Mouse (Mus musculus) MEL-GATA-1-ER (cell line): ENCODE measurements around the gene Hpse.

Experiments
- DNase-seq: peaks from one replicate; pipeline ENCODE4 v3.0.0-alpha.2; 2012; ENCODE audit warnings: low read depth; ENCODE audit errors: extremely low read depth

The Hpse gene

DNA sequence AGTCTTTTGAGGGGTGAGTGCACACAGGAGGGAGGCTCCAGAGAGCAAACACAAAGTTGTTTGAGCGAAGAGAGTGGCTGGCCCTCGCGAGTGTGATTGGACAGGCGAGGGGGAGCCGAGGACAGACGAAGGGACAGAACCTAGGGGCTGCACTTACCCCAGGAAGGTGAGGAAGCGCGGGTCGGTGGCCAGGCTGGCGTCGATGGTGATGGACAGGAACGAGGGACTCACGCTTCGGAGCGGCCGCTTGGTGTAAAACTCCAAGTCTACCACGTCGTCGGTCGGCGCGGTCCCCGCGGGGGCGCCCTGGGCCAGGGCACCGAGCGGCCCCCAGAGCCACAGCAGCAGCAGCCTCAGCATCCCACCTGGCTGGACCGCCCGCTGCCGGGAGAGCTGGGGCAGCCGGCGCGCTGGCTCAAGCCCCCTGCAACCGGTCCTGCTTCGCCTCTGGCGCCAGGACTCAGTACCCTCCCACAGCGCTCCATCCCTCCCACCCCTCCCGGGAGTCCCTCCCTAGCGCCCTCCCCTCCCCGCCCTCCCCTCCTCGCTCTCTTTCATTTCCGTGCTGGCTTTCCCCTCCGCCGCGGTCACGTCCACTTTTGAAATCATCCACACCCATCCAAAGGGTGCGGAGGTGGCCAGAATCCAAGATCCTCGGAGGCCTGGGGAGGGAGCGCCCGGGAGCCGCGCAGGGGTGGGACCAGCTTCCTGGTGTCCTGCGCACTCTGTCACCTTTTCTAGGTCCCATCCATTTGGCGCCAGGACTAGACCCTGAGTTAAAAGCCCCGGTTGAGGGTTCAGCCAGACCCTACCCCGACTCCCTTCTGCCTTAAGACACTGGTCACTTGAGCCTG lies at the start of gene Hpse:
Gene Hpse (minus strand): TSS at position 482 of the 854 bp plus-strand sequence.
- DNase-seq, result no peak

- DNase-seq, result no peak
Observed at GRCm38 (mm10) chr5:100766026-100766425, 46.5 kb upstream of the Hpse start.

- DNase-seq, result no peak
Observed at GRCm38 (mm10) chr5:100761736-100762135, 42.2 kb upstream of the Hpse start.

DNA sequence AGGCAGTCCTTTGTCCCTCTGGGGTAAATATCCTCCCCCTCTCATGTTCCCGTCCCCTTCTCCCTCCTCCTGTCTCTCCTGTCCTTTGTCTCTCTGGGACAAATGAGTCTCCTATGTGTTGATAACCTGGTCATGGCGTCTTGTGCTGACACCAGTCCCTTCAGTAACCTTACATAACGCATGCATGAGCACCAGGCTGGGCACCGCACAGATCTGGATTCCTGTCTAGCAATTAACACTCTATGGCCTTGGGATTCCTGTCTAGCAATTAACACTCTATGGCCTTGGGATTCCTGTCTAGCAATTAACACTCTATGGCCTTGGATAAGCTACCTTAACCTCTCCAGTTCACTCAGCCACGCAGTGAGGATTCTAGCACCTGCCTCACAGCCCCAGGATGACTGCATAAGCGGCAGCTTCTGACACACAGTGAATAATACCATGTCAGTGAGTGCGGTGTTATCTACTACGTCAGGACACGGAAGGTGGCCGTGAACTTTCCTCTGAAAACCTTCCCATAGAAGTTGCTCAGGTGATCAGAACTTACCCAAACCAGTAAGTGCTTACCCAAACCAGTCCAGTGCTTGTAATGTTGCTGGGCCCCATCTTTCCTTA lies 40.6 kb upstream of the Hpse start:
- no peak for DNase-seq

DNA sequence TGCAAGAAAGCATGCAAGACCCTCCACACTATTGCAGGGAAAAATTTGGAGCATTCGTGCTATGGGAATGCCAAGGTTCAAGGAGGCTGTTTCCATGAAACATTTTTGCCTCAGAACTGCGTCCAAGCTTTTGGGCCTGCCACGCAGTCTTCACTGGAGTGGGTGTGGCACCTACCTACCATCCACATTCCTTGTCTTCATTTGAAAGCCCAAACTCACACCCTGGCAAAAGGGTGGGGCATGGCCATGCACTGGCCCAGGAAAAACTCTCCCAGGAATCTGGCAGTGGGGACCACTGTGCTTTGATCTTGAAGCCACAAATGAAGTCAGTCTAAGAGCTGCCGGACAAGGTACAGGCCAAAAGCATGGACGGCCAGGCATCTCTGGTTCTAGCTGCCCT lies 38.6 kb upstream of the Hpse start:
- no peak for DNase-seq

DNA sequence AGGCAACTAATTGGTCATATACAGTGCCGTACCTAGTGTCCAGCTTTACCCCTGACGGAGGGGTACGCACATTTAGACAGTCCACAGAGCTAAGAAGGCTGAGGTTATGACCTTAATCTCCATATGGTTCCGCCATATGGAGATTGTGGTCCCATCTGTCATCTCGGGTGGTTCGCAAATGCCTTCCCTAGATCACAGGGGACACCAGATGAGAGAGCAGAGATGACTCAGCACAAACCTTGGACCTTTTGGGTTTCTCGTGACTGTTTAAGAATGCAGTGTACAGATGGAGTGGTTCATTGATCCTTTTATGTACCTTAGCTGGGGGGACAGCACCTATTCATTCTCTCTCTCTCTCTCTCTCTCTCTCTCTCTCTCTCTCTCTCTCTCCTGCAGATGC lies 33.9 kb upstream of the Hpse start:
- no peak for DNase-seq

DNA sequence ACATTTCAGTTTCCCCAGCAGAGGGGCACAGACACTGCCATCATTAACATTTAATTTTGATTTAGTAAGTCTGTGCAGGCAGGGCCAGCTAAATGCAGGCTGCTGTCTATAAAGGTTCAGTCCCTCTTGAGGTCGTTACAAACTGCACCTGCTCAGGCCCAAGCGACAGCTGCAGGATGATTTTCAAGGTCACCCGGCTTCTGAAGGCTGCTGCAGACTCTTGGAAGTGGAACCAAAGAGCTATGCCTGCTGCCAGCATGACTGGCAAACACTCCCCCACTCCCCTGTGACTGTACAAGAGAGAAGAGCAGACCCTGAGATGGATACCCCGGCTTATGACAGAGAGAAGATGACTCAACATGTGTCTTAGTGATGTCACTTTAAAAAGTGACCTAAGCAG lies 32.1 kb upstream of the Hpse start:
- no peak for DNase-seq

DNA sequence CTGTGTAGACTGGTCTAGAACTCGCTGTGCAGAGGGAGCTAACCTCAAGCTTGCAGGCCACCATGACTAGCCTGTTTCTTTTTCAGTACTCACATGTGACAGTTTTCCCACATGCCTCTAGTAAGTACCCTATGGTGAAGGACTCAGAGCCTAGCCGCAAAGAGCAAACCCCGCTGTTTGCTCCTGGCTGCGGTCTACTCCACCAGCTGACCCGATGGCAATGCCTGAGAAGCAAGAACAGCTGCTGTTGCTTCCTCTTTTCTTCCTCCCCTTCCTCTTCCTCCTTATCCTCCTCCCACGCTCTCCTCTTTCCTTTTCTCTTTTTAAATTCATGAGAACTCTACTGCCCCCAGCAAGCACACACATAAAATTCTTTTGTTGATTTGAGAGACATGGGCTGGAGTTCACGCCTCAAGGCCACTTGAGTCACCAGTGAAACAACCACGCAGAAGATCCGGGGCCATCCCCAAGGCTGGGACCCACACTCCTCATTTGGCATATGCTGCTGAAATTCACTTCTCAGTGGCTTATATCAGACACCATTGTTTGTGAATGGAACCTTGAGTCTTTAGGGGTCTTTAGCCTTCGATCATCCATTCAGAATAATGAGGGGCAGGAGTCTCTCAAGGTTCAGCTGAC lies 31.2 kb upstream of the Hpse start:
- DNase-seq, result peak; percentile 52

- no peak for DNase-seq
Observed at GRCm38 (mm10) chr5:100738802-100739201, 19.3 kb upstream of the Hpse start.

GRCm38 (mm10) chr5:100736919-100737318 lies 17.4 kb upstream of the Hpse start:
- no peak for DNase-seq

DNA sequence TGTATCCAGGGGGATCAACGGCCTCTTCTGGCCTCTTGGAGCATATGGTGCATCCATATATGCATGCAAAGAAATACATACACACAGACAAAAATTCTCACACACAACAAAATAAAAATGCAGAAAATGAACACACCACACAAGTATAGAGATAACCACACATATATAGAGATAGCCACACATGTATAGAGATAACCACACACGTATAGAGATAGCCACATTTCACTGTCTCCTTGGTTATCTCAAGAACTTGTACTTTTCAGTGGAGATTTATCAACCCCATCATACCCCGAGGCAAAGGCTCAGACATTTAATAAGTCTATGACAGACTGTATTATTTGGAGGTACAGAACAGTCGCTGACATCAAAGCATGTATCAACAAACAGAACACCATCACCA lies 15.0 kb upstream of the Hpse start:
- DNase-seq, result no peak

DNA sequence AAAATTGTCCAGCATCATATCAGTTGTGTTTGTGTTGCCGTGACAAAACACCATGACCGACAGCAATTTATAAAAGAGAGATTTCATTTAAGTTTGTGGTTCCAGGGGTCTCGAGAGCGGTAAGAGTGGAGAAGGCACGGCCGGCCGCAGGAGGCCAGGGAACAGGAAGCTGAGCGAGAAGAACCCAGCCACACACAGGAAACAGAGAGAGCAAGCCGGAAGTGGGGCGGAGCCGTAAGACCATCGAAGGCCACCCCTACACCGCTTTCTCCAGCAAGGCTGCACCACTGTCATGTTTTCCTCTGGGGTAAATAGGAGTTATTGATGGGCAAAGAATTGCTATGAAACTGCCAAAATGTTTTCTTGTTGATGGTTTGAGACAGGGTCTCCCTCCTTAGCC lies 9.2 kb upstream of the Hpse start:
- DNase-seq, result no peak

DNA sequence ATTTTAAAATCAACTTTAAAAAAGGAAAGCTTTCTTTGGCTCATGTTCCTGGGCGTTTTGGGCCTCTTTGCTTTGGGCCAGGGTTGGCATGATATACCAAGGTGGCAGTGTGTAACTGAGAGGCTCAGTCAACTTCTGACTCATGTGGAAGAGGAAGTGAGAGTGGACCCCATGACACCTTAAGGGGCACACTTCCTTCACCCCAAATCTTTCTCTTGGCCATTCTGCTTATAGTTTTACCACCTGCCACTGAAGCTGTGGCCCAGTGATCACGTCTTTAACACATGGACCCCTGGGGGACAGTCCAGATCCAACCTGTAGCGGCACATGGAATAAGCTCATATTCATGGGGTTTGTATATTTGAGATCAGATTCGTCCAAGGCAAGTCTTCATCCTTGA lies 6.5 kb upstream of the Hpse start:
- no peak for DNase-seq

DNA sequence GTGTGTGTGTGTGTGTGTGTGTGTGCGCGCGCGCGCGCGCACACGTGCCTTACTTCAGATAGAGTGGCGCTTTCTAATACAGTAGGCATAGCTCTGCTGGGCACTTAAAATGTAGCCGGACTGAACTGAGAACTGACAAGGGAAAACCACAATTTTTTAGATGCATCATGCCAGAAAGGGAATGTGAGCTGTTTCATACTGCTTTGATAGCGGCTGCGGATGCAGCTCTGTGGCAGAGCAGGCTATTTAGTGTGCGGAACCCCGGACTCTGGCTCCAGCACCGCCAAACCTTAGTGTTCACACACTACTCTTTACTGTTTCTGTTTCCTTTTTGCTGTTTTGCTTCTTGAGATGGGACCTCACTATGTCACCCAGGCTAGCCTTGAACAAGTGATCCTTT lies 2.8 kb downstream of the Hpse start:
- no peak for DNase-seq

- peak; percentile 68 for DNase-seq
Observed at GRCm38 (mm10) chr5:100711219-100711618, 8.3 kb downstream of the Hpse start.

- no peak for DNase-seq
Observed at GRCm38 (mm10) chr5:100710012-100710411, 9.5 kb downstream of the Hpse start.

DNA sequence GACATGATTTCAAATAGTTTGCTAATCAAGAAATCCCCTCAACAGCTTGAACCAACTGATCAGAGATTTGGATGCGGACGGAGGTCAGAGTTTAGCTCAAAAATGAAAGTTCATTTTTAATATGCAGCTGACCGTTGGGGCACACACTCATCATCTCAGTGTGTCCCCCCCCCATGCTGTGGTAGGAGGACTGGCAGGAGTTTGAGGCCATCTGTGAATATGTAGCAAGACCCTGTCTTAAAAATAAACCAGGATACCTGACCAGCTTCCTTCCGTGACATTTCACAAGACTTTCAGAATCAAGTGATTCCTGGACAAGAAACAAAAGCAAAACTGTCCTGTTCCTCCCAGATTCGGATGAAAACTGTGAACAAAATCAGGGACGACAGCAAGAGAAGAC lies 10.5 kb downstream of the Hpse start:
- DNase-seq, result no peak

DNA sequence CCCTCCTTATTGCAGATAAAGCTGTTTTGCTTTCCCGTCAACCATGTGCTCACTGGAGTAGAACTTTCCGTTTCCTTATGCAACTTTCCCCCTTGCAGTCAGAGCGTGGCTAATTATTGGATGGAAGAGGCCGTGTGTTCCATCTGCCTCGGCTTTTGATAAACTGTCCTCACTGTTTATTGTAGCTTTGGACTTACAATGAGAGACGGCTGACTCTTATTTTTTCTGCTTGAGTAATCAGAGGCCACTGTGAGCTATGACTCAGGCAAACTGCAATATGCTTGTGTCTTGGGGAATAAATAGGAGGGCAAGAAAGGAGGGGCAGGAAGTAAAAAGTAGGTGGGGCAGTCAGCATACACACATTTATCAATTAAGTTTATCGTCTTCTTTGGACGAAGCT lies 12.8 kb downstream of the Hpse start:
- DNase-seq, result no peak

DNA sequence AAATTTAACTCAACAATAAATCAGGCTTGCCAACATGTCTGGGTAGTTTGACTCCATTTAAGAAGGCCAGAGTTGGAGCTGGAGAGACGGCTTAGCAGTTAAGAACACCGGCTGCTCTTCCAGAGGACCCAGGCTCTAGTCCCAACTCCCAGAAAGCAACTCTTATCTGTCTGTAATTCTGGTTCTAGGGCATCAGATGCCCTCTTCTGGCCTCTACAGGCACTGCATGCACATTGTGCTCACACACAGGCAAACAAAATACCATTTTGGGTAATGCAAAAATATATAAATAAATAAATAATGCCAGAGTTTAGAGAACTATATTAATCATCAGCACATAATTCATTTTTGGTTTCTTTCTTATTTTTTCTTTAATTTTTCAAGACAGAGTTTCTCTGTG lies 15.2 kb downstream of the Hpse start:
- peak; percentile 26 for DNase-seq

DNA sequence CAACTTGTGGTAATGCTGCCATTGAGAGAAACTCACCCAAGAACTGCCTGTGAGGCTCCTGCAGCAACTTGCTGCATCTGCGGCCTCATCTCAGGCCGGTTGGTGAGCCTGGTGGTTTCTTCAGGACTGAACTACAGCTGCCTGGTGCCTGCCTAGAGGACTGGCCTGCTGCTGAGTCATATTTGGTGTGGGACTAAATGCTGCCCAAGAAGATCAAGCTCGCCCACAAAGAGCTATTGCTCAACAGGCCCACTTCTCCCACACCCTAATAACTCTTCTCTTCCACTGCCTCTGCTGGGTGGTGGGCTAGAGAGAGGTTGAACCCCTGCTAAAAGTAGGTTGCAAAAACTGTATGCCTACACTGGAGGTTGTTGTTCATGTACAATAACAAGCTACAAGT lies 17.2 kb downstream of the Hpse start:
- no peak for DNase-seq

DNA sequence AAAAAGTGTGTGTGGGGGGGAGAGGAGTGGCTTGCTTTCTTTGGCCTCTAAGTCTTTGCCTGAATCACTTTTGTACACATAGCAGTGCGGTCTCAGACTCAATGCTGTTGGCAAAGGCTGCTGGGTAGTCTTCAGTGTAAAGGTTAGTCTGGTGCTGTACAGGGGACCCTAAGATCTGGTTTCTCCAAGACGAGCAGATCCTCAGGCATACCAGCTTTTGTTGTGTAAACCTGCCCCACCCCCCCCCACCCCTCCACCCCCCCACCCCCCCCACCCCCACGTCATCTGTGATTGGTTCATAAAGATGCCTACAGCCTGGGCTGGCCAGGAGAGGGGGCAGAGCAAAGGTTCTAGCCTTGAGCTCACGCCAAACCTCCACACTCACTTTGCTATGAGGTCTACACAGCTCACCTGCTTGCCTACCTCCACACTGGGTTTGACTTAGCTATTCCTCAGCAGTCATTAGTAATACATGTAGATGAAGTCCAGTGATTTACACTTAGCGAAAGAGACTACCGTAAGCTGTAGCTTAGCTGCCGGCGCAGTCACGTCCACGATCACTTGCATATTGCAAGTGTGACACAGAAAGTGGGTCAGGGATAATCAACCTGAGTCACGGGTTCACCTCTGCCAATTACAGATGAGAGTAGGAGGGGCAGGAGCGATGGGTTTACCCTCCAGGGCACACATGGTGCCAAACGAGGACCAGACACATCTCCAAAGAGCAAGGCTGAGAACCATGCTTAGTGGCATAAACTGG lies 18.5 kb downstream of the Hpse start:
- DNase-seq, result no peak

DNA sequence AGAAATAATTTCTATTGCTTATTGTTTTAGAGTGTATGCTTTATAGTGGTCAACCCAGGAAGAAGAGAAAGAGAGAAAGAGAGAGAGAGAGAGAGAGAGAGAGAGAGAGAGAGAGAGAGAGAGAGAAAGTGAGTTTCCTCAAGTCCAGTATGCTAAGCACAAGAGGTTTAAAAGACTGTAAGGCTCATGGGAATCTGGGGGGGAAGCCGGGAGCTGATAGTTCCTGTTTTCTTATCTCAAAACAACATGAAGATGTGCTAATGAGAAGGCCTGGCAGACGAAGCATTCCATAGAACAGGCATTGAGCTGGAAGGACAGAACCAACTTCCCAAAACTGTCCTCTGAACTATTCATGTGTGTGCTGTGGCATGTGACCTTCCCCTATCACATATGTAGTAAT lies 21.6 kb downstream of the Hpse start:
- peak; percentile 76 for DNase-seq
